Mouse (Mus musculus) myocyte (in vitro differentiated cells): ENCODE results near the gene Bbs7.

ENCODE experiments used
- MAX ChIP-seq: IDR thresholded peaks from one replicate; pipeline ENCODE4 v1.6.1; 2011; ENCODE audit warnings: low read depth, mild to moderate bottlenecking, control low read depth
- POLR2A ChIP-seq: IDR thresholded peaks from one replicate; pipeline ENCODE4 v1.6.1; 2011; ENCODE audit warnings: low read depth, mild to moderate bottlenecking, control low read depth, moderate library complexity; ENCODE audit not compliant: insufficient read length
- POLR2AphosphoS2 ChIP-seq: IDR thresholded peaks from one replicate; pipeline ENCODE4 v1.6.1; 2011; ENCODE audit warnings: low read depth, control low read depth; ENCODE audit not compliant: insufficient read length
- REST ChIP-seq: IDR thresholded peaks from one replicate; pipeline ENCODE4 v1.6.1; 2011; ENCODE audit warnings: mild to moderate bottlenecking, control low read depth, moderate library complexity; ENCODE audit not compliant: insufficient read depth, insufficient read length
- USF1 ChIP-seq: IDR thresholded peaks from one replicate; pipeline ENCODE4 v1.6.1; 2011; ENCODE audit warnings: low read depth, mild to moderate bottlenecking, control low read depth, moderate library complexity

DNA sequence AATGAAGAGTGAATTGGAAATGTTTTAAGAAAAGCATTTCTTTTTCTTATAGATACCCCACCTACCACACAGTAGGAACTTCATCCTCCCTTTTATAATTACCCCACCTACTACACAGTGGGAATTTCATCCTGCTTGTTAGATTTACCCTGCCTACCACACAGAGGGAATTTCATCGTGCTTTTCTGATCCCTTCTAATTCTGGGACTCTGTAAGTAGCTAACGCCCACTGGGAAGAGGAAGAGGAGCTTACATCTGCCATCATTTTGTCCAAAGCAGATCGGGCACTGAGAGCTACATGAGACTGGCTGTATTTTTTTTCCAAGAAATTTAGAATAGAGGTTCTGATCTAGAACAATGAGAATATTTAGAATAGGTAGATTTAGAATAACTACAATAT is 68.3 kb downstream of the Bbs7 start:
- TF ChIP-seq USF1 (no peak), MAX (no peak), POLR2A (no peak), REST (no peak), POLR2AphosphoS2 (no peak)
